Mouse (Mus musculus) liver, adult (tissue): Measurements from ENCODE around the gene Atg4a-ps.
"Not testable (repeated sequence)": the region's sequence is repeated elsewhere in the genome, so short reads cannot be mapped to it uniquely, and the experiment has no call there.

Experiments used
- GATA4 ChIP-seq: IDR thresholded peaks from 2 replicates; pipeline ENCODE4 v1.6.1; 2014; ENCODE audit warnings: mild to moderate bottlenecking, low read length; ENCODE audit not compliant: insufficient replicate concordance

The Atg4a-ps gene

DNA sequence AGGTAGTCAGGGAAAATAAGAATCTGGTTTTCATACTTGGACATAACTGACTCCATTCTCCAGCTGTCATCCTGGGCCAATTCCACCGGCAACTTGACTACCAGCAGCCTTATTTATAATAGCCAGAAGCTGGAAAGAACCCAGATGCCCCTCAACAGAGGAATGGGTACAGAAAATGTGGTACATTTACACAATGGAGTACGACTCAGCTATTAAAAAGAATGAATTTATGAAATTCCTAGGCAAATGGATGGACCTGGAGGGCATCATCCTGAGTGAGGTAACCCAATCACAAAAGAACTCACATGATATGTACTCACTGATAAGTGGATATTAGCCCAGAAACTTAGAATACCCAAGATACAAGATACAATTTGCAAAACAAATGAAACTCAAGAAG, at the start of gene Atg4a-ps:
TSS of gene Atg4a-ps (minus strand) at position 101 of the 400 bp plus-strand sequence.
- TF ChIP-seq GATA4 = not testable (repeated sequence)

DNA sequence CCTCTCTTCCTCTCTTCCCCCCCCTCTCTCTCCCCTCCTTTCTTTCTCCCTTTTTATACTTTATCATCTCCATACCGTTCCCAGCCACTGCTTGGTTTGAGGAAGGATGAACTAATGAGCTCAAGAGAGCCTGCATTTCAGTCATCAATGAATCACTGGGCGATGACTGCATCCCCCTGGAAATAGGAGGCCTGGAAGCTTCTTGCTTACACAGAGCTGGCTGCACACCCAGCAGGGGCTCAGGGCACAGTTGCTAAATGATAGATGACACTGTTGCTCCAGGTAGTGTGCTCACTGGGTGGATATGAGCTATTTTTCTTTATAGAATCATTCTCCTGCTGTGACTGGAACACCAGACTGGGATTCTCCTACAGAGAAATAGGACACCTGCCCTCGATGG, 49.7 kb upstream of the Atg4a-ps start:
- no peak for TF ChIP-seq GATA4

DNA sequence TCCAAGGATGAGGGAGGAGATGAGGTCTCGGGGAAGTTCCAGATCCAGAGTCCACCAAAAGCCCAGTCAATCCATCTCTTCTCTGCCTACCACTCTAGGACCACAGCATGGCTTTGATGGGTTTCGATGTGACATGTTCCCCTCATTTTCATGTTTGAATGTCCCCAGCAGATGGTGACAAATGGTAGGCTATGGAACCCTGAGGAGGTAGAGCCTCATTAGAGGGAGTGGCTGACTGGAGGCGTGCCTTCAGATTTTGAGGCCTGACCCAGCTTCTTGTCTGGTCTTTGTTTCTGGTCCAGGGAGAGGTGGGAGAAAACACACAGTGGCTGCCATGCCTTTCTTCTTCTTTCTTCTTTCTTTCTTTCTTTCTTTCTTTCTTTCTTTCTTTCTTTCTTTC, 44.6 kb upstream of the Atg4a-ps start:
- no peak for TF ChIP-seq GATA4

DNA sequence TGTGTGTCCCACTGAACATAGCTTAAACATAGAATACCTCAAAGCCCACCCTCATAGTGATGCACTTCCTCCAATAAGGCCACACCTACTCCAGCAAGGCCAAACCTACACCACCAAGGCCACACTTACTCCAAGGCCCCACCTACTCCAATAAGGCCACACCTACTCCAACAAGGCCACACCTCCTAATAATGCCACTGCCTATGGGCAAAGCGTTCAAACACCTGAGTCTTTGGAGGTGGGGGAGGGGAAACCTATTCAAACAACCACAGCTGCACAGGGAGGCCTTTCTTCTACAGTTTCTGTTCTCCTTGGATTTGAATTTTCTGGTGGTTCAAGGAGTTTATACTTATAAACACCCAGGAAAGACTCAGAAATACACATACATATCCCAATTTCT, 43.2 kb upstream of the Atg4a-ps start:
- no peak for TF ChIP-seq GATA4

DNA sequence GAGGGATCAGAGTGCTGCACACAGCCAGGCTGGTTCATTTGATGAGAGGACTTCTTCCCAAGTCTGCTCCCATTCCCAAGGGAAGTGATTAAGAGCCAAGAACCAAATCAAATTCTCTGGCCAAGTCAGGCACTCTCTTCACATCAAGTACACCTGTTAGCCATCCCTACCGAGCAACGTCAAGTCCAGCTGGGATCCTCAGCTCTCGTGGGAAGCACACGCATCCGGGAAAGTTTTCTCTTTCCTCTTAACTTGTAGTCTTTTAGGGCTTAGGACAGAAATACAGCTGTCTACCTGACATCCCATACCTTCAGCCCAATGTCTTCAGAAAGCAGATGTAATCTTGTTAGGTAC, 38.1 kb upstream of the Atg4a-ps start:
- TF ChIP-seq GATA4 = no peak

DNA sequence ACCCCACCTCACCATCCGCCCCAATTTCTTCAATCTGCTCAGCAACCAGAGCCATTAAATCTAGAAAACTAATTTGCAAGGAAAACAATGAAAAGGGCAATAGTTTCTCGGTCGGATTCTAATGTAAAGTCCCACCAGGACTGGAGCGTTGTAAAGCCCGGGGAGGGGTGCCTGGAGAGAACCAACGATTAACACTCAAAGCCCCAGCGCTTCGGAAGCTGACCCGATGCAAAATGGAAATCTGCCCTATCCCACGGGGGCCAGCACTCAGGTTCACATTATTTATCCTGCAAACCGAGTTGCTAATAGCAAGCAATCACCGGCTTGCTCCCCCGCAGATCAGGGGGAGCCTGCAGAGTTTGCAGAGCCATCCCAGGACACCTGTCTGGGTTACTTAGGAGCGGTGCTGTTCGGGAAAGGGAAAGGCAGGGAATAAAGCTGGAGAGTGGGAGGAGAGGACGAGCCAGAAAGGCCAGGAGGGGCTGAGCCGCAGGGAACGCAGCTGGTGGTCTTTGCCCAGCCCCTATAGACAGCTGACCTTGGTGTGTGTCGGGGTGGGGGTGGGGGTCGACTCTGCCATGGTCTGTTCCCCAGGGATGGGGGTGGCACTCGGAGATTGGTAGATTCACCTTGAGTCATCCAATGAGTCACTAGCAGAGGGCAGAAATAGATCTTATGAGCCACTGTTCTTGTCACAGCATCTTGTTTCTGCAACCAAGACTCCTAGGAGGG, 37.5 kb upstream of the Atg4a-ps start:
- TF ChIP-seq GATA4 = no peak

DNA sequence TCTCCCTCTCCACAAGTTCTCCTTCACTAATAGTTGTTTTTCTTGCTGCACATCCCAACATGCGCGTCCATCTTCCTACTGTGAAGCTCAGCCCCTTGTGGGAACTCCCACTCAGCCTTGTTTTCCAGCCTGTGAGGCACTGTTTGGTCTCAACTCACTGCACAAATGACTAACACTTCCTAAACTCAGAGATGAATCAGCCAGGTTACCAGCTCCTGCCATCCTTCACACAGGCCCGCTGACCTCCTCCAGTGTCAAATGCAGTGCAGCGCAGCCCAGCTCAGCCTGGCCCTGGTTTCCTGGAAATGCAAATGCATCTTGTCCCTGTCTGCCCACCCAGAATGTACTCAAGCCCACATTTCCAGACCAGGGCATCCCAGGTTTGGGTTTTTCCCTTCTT, 36.6 kb upstream of the Atg4a-ps start:
- TF ChIP-seq GATA4 = no peak

DNA sequence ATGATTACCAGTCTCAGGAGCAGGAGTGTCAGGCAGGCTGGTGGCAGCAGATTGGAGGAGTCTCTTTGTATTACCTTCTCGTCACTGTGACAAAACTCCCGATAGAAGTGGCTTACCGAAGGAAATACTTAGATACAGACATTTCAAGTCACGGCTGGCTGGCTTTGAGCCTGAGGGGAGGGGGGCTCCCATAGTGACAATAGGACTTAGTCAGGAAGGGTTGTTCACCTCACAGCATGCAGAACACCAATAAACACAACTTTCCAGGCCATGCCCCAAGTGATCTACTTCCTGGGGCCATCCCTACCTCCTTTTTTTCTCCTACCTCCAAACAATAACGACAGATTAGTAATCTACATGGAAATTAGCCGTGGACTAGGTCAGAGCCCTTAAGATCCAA, 32.9 kb upstream of the Atg4a-ps start:
- no peak for TF ChIP-seq GATA4

DNA sequence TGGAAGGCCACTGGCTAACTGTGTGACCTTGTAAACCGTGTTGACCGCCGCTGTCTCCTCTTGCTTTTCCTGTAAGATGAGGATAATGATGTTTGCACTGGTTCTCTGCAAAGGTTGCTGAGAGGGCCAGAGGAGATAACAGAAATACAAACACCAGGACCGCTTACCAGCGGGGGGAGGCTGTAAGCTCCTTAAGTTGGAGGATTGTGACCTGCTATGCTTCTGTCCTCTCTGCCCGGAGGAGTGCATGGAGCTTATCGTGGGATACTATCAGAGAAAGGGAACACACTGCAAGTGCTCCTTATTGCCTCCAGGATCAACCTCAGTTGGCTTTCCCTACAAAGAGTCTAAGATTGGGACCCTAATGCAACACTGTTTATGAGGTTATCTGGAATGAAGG, 26.8 kb upstream of the Atg4a-ps start:
- no peak for TF ChIP-seq GATA4

DNA sequence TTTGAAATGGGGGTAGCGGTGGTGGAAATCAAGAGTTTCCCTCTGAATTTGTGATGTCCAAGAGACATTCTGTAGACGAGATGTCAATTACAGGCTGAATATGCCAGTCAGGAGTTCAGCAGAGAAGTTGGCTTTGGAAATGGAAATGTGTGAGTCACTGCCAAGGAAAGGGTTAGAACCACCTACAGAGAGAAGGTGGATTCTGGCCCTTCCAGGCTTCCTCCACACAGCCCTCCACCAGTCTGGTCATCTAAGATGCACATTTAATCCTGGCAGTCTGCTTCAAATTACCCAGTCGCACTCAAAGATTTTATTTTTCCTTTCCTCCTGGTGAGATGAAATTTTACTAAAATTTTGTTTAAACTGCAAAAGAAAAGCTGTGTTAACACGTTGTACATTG, 26.2 kb upstream of the Atg4a-ps start:
- TF ChIP-seq GATA4 = no peak

DNA sequence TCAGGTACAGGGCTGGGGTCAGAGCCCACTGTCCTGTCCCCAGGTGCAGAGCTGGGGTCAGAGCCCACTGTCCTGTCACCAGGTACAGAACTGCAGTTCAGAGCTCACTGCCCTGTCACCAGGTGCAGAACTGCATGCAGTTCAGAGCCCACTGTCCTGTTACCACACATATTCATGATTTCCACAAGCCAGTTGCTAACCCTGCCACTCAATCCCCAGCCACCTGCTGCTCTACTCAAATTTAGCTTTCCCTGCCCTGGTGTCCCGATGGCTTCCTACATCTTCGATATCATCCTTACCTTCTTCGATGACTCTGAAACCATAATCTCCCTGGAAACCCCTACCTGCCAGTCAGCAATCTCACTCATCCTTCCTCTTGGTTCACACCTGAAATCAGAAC, 17.5 kb upstream of the Atg4a-ps start:
- TF ChIP-seq GATA4 = no peak

DNA sequence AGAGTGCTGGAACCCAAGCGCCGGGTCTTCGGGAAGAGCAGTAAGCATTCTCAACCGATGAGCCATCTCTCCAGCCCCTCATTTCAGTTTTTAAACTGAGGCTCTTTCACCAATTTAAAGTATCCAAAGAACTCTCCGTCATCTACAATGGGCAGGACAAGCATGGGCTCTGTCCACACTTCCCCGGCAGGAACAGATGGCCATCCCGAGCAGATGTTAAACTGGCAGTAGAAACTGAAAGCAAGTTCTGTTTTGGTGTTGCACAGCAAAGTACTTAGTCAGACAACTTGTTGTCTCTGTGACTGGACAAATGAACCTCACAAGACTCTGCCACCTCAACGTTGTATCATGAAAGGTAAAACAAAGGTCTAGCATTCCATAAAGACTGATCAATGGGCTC, 15.8 kb upstream of the Atg4a-ps start:
- TF ChIP-seq GATA4 = no peak

DNA sequence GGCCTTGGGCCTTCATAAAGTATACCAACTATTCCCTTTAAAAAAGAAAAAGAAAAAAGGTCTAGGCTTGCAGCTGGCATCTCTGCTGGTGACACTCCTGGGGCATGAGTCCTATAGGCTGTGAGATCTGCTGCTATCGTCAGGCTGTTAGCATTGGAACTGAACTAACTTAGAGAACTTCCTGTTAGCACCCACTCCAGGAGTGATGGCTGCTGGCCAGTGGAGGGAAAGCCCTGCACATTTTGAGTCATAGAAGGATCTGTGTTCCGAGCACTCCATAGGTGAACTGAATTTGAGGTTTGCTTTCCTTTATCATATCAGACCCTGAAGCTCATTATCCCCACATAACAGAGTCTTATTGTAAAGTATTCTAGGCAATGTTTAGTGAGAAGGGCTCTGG, 14.1 kb upstream of the Atg4a-ps start:
- TF ChIP-seq GATA4 = no peak

DNA sequence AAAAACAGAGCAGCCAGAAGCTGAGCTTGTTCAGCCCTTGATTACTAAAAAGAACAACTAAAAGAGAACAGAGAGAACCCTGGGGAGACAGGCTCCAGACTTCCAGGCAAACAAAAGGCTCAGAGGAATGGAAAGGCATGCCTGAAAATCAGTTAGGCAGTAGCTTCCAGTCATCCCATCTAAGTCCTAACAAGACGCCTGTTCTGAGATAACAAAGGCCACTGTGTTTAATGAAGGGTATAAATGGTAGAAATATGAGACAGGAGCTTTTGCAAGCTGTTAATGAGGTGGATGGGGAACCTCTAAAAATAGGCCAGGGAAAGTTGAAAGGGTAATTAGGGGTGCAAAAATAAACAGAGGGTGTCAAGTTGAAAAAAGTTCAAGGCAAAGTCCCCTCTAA, 4.5 kb upstream of the Atg4a-ps start:
- no peak for TF ChIP-seq GATA4

DNA sequence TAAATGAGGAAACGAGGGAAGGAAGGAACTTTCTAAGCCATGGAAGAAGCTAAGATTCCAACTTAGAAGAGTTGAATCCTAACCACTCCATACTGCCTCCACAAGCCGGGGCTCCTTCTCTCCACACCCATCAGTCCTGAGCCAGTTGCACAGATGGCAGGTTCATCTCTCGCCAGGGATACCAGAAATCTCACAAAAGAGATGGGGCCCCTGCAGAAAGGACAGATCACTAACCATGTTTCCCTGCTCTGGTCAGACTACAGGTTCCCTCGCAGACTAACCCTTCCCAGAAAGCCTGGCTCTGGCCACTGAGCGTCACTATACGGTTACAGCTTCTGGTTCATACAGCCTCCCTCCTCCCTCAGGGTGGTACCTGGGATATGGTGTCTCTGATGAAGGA, 3.8 kb upstream of the Atg4a-ps start:
- no peak for TF ChIP-seq GATA4

DNA sequence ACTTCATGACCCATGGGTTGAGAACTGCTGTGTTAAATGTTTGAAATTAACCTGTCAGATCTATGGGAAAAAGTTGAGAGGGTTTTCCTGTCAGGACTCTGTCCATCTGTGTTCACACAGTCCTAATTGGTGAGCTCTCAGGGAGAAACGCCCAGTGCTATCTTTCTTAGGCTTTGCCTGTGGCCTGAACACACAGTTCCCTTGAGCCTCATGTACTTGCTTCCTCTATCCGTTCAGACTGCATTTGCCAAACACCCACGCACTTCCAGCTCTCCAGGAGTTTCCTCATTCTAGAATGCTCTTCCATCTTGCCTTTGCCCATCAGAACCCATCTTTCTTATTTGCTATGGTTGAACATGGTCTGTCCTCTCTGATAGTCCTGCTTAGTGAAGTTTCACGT, 2.6 kb upstream of the Atg4a-ps start:
- TF ChIP-seq GATA4 = no peak

DNA sequence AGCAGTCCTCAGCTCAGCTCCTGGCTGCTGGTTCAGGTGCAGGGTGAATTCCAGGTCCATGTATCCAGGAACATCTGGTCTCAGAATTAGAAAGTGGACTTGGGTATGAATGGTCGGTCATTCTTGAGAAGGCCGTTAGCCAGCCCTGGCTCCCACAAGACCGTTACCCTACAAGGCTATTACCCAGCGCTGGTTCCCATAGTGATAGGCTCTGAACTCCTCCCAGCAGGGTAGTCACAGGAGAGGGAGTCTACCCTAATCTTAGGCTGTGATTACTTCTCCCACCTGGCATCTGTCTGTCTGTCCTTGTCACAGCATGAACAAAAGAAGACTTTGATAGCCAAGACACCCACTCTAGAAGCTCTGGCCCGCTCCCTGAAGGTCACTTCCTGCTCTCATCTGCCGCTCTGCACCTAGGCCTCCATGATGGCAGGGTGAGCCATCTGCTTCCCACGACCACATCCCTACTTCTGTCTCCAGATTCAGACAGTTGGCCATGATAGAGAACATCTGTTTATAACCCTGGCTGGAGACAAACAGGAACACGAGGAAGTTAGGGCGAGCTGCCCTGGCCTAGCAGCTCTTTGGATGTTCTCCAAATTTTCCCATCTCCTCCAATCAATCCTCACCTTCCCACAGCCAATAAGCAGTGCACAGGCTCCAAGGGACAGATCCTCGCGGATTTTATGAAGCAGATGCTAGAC, 1.4 kb upstream of the Atg4a-ps start:
- no peak for TF ChIP-seq GATA4
